ENCODE assay signal across 10 mouse cellular contexts in genomic region chr11:119939073-119939710, GRCm38 (mm10). TPM values are rescaled to one million over a fixed set of nuclear protein-coding genes. Genes with fewer than 3 reads are reported as not detected.
DNase-seq lines count a peak whose midpoint lies in the region; ATAC-seq and TF ChIP-seq lines count a peak whose summit lies in the region.
"Had no signal": no experiment of that assay in that cellular context is flagged by ENCODE, and none has a peak within 500 bp of the region (broad histone marks: within the 10 kb centered on the region; RNA-seq: fewer than 3 reads in every experiment).

No protein-coding gene starts in this region.

- H3K4me2 ChIP-seq in forebrain, embryonic 16.5 days (ENCODE audit: low read length): peak overlapping the region; percentile 75
- peak overlapping the region; percentile 24; the same call in 1 of the 2 replicates for H3K4me2 ChIP-seq in stomach, embryonic 15.5 days

- TF ChIP-seq POLR2A in liver, adult 2 months (IDR thresholded peaks at IDR 0.05; ENCODE audit: extremely low read depth, insufficient read depth, low read length): no peak

- peak; percentile 90 for DNase-seq in liver, adult 2 months (ENCODE audit: extremely low read depth, low read depth, low spot score)
- no peak for DNase-seq in liver
- DNase-seq in kidney, postnatal 10 days: peak; percentile 54
- DNase-seq in embryo, embryonic 10 days (ENCODE audit: low spot score): no peak
- DNase-seq in adrenal gland, adult 2 months: no peak
- DNase-seq: cerebellum, adult 9-10 months; right cerebral cortex, postnatal 4 days; thymus, postnatal 25 days had no signal

- H3K79me2 ChIP-seq in liver, adult 2 months (ENCODE audit: control insufficient read depth, insufficient read depth, low read length): peaks cover 12% of the 10 kb centered on the region

- peak overlapping the region; percentile 83 for H3K27ac ChIP-seq in liver, adult 2 months (replicated peaks; ENCODE audit: insufficient read depth, low read depth, low read length)
- H3K27ac ChIP-seq in forebrain, embryonic 16.5 days (ENCODE audit: low read length): peak overlapping the region; percentile 92
- peak overlapping the region; percentile 74; the same call in 1 of the 2 replicates for H3K27ac ChIP-seq in stomach, embryonic 15.5 days

- H3K4me1 ChIP-seq in liver, adult 2 months (ENCODE audit: control insufficient read depth, insufficient read depth, low read length): peaks cover 37% of the 10 kb centered on the region
- peaks cover 83% of the 10 kb centered on the region for H3K4me1 ChIP-seq in forebrain, embryonic 16.5 days (replicated peaks; ENCODE audit: control insufficient read depth, insufficient read depth, low read length)
- H3K4me1 ChIP-seq in stomach, embryonic 15.5 days: peaks cover 63% of the 10 kb centered on the region

- no peak for TF ChIP-seq CTCF in liver, adult 2 months (IDR thresholded peaks at IDR 0.05; ENCODE audit: low read depth, low read length)

- WGBS in liver, adult 2 months: 27% methylated on average over 8 of the region's 8 CpGs
- 45% methylated on average over 8 of the region's 8 CpGs for WGBS in forebrain, embryonic 16.5 days
- WGBS in stomach, embryonic 15.5 days: 40% methylated on average over 8 of the region's 8 CpGs

- no peaks in the 10 kb centered on the region for H3K9me3 ChIP-seq in forebrain, embryonic 16.5 days (ENCODE audit: control insufficient read depth, low read length)
- no peaks in the 10 kb centered on the region for H3K9me3 ChIP-seq in stomach, embryonic 15.5 days

- H3K27me3 ChIP-seq in liver, adult 2 months (ENCODE audit: control insufficient read depth, insufficient read depth, low read length): no peaks in the 10 kb centered on the region
- no peaks in the 10 kb centered on the region for H3K27me3 ChIP-seq in forebrain, embryonic 16.5 days (replicated peaks; ENCODE audit: control insufficient read depth, insufficient read depth, low read length)
- H3K27me3 ChIP-seq in stomach, embryonic 15.5 days (replicated peaks): no peaks in the 10 kb centered on the region

- H3K4me3 ChIP-seq in liver, adult 2 months (ENCODE audit: insufficient read depth, low read depth, low read length): peak overlapping the region; percentile 39; the same call in 1 of the 2 replicates
- no peak overlapping the region for H3K4me3 ChIP-seq in forebrain, embryonic 16.5 days (replicated peaks; ENCODE audit: low read length)
- H3K4me3 ChIP-seq in stomach, embryonic 15.5 days (replicated peaks): no peak overlapping the region

- peak overlapping the region; percentile 35 for H3K9ac ChIP-seq in liver, adult 2 months (ENCODE audit: low read depth, low read length)
- H3K9ac ChIP-seq in forebrain, embryonic 16.5 days (replicated peaks; ENCODE audit: low read depth, low read length): no peak overlapping the region; the same call in 1 of the 2 replicates
- no peak overlapping the region for H3K9ac ChIP-seq in stomach, embryonic 15.5 days

- ATAC-seq in forebrain, embryonic 16.5 days: no peak
- no peak for ATAC-seq in stomach, embryonic 15.5 days (ENCODE audit: insufficient read depth, low FRiP score, low read depth)

- H3K36me3 ChIP-seq in liver, adult 2 months (ENCODE audit: control insufficient read depth, insufficient read depth, low read length): no peaks in the 10 kb centered on the region
- no peaks in the 10 kb centered on the region for H3K36me3 ChIP-seq in forebrain, embryonic 16.5 days (ENCODE audit: control insufficient read depth, insufficient read depth)
- no peaks in the 10 kb centered on the region for H3K36me3 ChIP-seq in stomach, embryonic 15.5 days

RNA-seq across cellular contexts. Expression of gene Baiap2, which starts 3.4 kb away (rescaled TPM):
- 11.6 and 16.2 TPM in 2 replicates for total RNA-seq in liver, adult 2 months (2014; rRNA removed)
- polyA plus RNA-seq in liver, adult 2 months (2012; rRNA removed): 45.6 and 59.4 TPM in 2 replicates
- polyA plus RNA-seq in forebrain, embryonic 16.5 days (2015; fragmentation: Nextera tagmentation; extraction: Ambion mirVana): 36.5 and 38.7 TPM in 2 replicates
- 24.8 and 30.9 TPM in 2 replicates for polyA plus RNA-seq in stomach, embryonic 15.5 days (2015; fragmentation: Nextera tagmentation; extraction: Ambion mirVana)
- 10 to 100 TPM; 17.0 to 23.2 TPM for total RNA-seq in adrenal gland, adult 2 months (2021)
- polyA plus RNA-seq in adrenal gland, adult 2 months (2012; rRNA removed): 42.3 and 46.7 TPM in 2 replicates

RNA-seq across cellular contexts. Expression of gene Chmp6, which starts 26.0 kb away (rescaled TPM):
- 20.6 and 21.6 TPM in 2 replicates for total RNA-seq in liver, adult 2 months (2014; rRNA removed)
- polyA plus RNA-seq in liver, adult 2 months (2012; rRNA removed): 34.2 and 34.9 TPM in 2 replicates
- polyA plus RNA-seq in forebrain, embryonic 16.5 days (2015; fragmentation: Nextera tagmentation; extraction: Ambion mirVana): 83.4 and 96.5 TPM in 2 replicates
- 79.4 and 86.0 TPM in 2 replicates for polyA plus RNA-seq in stomach, embryonic 15.5 days (2015; fragmentation: Nextera tagmentation; extraction: Ambion mirVana)
- total RNA-seq in adrenal gland, adult 2 months (2021): 10 to 100 TPM; 26.0 to 34.9 TPM
- polyA plus RNA-seq in adrenal gland, adult 2 months (2012; rRNA removed): 56.8 and 66.5 TPM in 2 replicates

Comparison
In these comparisons a context has a peak if more than half of its experiments do, and no peak if none do; other contexts are left out.
1. DNase-seq: peak in liver, adult 2 months (single experiment) and kidney, postnatal 10 days (single experiment); none in liver (single experiment), embryo, embryonic 10 days (single experiment) and adrenal gland, adult 2 months (single experiment).
2. Peak in every context shown above with its lines, with median percentiles within 50 percentile points of each other: H3K27ac ChIP-seq.